Mouse (Mus musculus) thymus, postnatal 36 days (tissue): Measurements from ENCODE around the gene Gpatch11.

Experiments
- DNase-seq, 2 experiments: peaks; one replicate each; pipeline ENCODE4 v3.0.0; 2022; ENCODE audit warnings: mixed read lengths in 2 of 2

Gpatch11 gene

GRCm38 (mm10) chr17:78895394-78895793, 60.0 kb downstream of the Gpatch11 start:
- DNase-seq, result peak in 1 of 2 experiments; percentile 21
